Mouse (Mus musculus) embryo, embryonic 10 days (tissue): Measurements from ENCODE around the gene Top2a.
A peak's percentile ranks its signal among the peaks of the same experiment; 100 is the strongest.

Experiments used
- DNase-seq: peaks from one replicate; pipeline ENCODE4 v3.0.0-alpha.2; 2015; ENCODE audit warnings: low spot score

Gene Top2a

GRCm38 (mm10) chr11:98947969-98948569 is 75.9 kb downstream of the Top2a start:
- DNase-seq = no peak

- DNase-seq = no peak
These were observed 78.4 kb downstream of the Top2a start for GRCm38 (mm10) chr11:98945605-98945977.

DNA sequence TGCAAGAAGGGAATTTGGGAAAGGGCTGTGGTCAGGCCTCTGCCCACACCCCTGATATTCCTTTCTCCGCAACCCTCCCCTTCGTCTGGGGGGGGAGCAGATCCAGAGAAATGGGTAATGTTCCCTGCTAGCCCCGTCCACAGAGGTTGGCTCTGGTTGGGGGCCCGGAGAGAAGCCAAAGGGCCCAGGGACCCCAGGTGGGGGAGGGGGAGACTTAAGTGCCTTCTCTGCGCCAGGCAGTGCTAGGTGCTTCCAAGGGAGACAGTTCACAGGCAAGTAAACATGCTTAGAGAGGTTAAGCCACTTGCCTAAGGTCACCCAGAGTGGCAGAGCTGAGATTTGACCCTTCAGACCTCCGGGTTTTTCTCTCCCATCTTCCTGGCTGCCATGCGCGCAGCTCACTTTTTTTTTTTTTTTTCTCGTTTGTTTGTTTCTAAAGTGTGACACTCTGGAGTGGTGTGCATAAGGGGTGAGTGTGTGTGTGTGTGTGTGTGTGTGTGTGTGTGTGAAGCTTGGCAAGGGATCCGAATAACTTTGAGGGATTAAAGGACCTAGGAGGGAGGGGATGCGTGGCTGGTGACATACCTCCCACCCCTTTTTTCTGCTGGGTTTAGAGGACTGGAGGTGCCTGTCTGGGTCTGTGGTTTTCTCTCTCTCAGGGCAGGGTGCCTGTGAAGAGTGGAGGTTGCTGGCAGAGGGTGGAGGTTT is 78.9 kb downstream of the Top2a start:
- peak; percentile 38 for DNase-seq

GRCm38 (mm10) chr11:98943741-98944461 is 80.1 kb downstream of the Top2a start:
- DNase-seq = peak; percentile 46
